Mouse (Mus musculus) bone marrow, adult 2 months (tissue): Measurements from ENCODE around the gene Olfr533. TPM values are rescaled to one million over a fixed set of nuclear protein-coding genes. Genes with fewer than 3 reads are reported as not detected.
"Not testable (repeated sequence)": the region's sequence is repeated elsewhere in the genome, so short reads cannot be mapped to it uniquely, and the experiment has no call there.

Experiments used
- H3K27ac ChIP-seq: fragments of 200-500 bp; 2 replicates; pipeline ENCODE4 v1.5.1; 2012; ENCODE audit warnings: low read depth, mild to moderate bottlenecking, control low read depth, inconsistent platforms, low read length; ENCODE audit not compliant: control insufficient read depth, poor library complexity, insufficient read depth
- H3K4me1 ChIP-seq: fragments of 200-500 bp; 2 replicates; pipeline ENCODE4 v1.6.1; 2011; ENCODE audit warnings: low read length; ENCODE audit not compliant: control insufficient read depth, insufficient read depth
- H3K4me3 ChIP-seq: fragments of 200-500 bp; replicated peaks from 2 replicates; pipeline ENCODE3; 2011; ENCODE audit warnings: mild to moderate bottlenecking, low read depth, low read length, control low read depth; ENCODE audit not compliant: control insufficient read depth
- CTCF ChIP-seq: fragments of 200-500 bp; IDR thresholded peaks from 2 replicates; pipeline ENCODE4 v1.5.1; 2011; ENCODE audit warnings: low read length, control low read depth; ENCODE audit not compliant: control insufficient read depth, insufficient read depth
- POLR2A ChIP-seq: fragments of 200-500 bp; IDR thresholded peaks from 2 replicates; pipeline ENCODE4 v1.6.1; 2011; ENCODE audit warnings: low read depth, mild to moderate bottlenecking, control low read depth, low read length, borderline replicate concordance; ENCODE audit not compliant: control insufficient read depth
- WGBS: fragments of 180-500 bp; shearing (Covaris S2); methylation state at CpG from one replicate; pipeline ENCODE4 v1.1.7; 2018; 5-methylcytosine and 5-hydroxymethylcytosine counted together
- polyA plus RNA-seq: library from polyadenylated mRNA; stranded (reverse); fragments of >200 nt; gene quantifications from 2 replicates; pipeline ENCODE4 v1.2.4, GENCODE M21; 2011; ENCODE audit warnings: low replicate concordance; ENCODE audit not compliant: missing spikeins, insufficient read depth, insufficient read length

The Olfr533 gene
- polyA plus RNA-seq: not detected in 2 replicates

- 43% methylated on average over 1 of the region's 1 CpGs for whole genome bisulfite sequencing
- not testable (repeated sequence) for H3K27ac ChIP-seq, H3K4me1 ChIP-seq, H3K4me3 ChIP-seq
Observed at GRCm38 (mm10) chr7:140463070-140463469, at the start of gene Olfr533. TSS of gene Olfr533 (plus strand) at chr7:140463370.

- H3K4me3 ChIP-seq: no peak within 1 kb of the TSS
- TF ChIP-seq POLR2A: no peak
- TF ChIP-seq CTCF: no peak
- WGBS: 89% methylated on average over 1 of the region's 1 CpGs
- no peaks in the 10 kb centered on the region for H3K4me1 ChIP-seq
- H3K27ac ChIP-seq: no peak within 1 kb of the TSS
Observed at GRCm38 (mm10) chr7:140421539-140421938, 41.6 kb upstream of the Olfr533 start, which contains the start of gene Olfr532. TSS of gene Olfr532 (minus strand) at chr7:140421639.

GRCm38 (mm10) chr7:140443141-140443540, 20.0 kb upstream of the Olfr533 start:
- TF ChIP-seq CTCF (no peak), POLR2A (no peak)
- Histone ChIP-seq H3K4me3 (no peak overlapping the region), H3K27ac (no peak overlapping the region), H3K4me1 (no peaks in the 10 kb centered on the region)
- 70% methylated on average over 1 of the region's 1 CpGs for WGBS

- Histone ChIP-seq H3K27ac (no peak overlapping the region), H3K4me3 (no peak overlapping the region), H3K4me1 (no peaks in the 10 kb centered on the region)
- TF ChIP-seq POLR2A (no peak), CTCF (no peak)
- WGBS: 65% methylated on average over 1 of the region's 1 CpGs
Observed at GRCm38 (mm10) chr7:140477886-140478285, 14.7 kb downstream of the Olfr533 start.

GRCm38 (mm10) chr7:140478733-140479132, 15.6 kb downstream of the Olfr533 start:
- Histone ChIP-seq H3K27ac (no peak overlapping the region), H3K4me3 (no peak overlapping the region), H3K4me1 (no peaks in the 10 kb centered on the region)
- TF ChIP-seq POLR2A (no peak), CTCF (no peak)
- WGBS: 84% methylated on average over 1 of the region's 1 CpGs

GRCm38 (mm10) chr7:140483916-140484315, 20.7 kb downstream of the Olfr533 start, which contains the start of gene Olfr535:
TSS of gene Olfr535 (plus strand) at chr7:140484216.
- Histone ChIP-seq H3K4me1 (no peaks in the 10 kb centered on the region), H3K27ac (no peak within 1 kb of the TSS), H3K4me3 (no peak within 1 kb of the TSS)
- no peak for TF ChIP-seq POLR2A
- no peak for TF ChIP-seq CTCF
- 79% methylated on average over 1 of the region's 1 CpGs for WGBS

GRCm38 (mm10) chr7:140488981-140489380, 25.8 kb downstream of the Olfr533 start:
- 65% methylated on average over 1 of the region's 1 CpGs for WGBS
- TF ChIP-seq POLR2A (no peak), CTCF (no peak)
- H3K4me1 ChIP-seq: no peaks in the 10 kb centered on the region
- no peak overlapping the region for H3K27ac ChIP-seq
- no peak overlapping the region for H3K4me3 ChIP-seq

- 21% methylated on average over 2 of the region's 2 CpGs for WGBS
- Histone ChIP-seq H3K4me3 (no peak overlapping the region), H3K27ac (no peak overlapping the region), H3K4me1 (no peaks in the 10 kb centered on the region)
- TF ChIP-seq CTCF (no peak), POLR2A (no peak)
Observed at GRCm38 (mm10) chr7:140494231-140494630, 31.1 kb downstream of the Olfr533 start.

GRCm38 (mm10) chr7:140494702-140495101, 31.5 kb downstream of the Olfr533 start:
- Histone ChIP-seq H3K4me1 (no peaks in the 10 kb centered on the region), H3K27ac (no peak overlapping the region), H3K4me3 (no peak overlapping the region)
- TF ChIP-seq CTCF: no peak
- no peak for TF ChIP-seq POLR2A

GRCm38 (mm10) chr7:140507346-140508021, 44.3 kb downstream of the Olfr533 start, which contains the start of gene Olfr536:
TSS of gene Olfr536 (minus strand) at chr7:140507396.
- WGBS: 44% methylated on average over 2 of the region's 2 CpGs
- H3K4me1 ChIP-seq, H3K27ac ChIP-seq, H3K4me3 ChIP-seq: not testable (repeated sequence)
